Mouse (Mus musculus) cerebellum, adult 2 months (tissue): ENCODE data around the gene Cacng7.

Experiments
- CTCF ChIP-seq: fragments of 200-500 bp; IDR thresholded peaks from 2 replicates; pipeline ENCODE4 v1.5.1; 2011; ENCODE audit warnings: low read depth, mild to moderate bottlenecking, control low read depth, low read length, moderate library complexity, borderline replicate concordance; ENCODE audit not compliant: insufficient read depth
- POLR2A ChIP-seq: fragments of 200-500 bp; IDR thresholded peaks from 2 replicates; pipeline ENCODE4 v1.6.1; 2011; ENCODE audit warnings: low read length, control low read depth, borderline replicate concordance; ENCODE audit not compliant: insufficient read depth

DNA sequence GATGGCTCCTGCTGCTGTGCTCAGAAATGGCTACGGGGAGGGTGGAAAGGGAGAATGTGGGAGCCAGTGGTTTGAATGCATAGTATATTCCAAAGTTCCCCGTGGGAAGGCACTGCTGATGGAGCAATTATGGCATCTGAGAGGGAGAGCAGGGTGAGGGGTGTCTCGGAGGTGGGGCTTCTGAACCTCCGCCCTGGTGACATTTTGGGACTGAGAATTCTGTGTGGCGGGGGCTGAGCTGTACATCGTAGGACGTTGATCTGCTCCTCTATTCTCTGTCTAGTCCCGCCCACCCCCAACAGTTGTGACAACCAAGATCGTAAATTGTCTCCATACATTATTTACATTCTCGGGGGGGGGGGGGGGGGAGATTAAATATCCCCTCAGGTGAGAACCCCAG is 64.6 kb downstream of the Cacng7 start:
- TF ChIP-seq CTCF (no peak), POLR2A (no peak)
